Mouse (Mus musculus) ES-Bruce4 (cell line): ENCODE measurements around the gene Ndufaf2.

ENCODE experiments used
- CTCF ChIP-seq: IDR thresholded peaks from one replicate; pipeline ENCODE4 v1.8.1; 2011; ENCODE audit warnings: low read depth, low read length
- EP300 ChIP-seq: IDR thresholded peaks from 2 replicates; pipeline ENCODE4 v1.6.1; 2011; ENCODE audit warnings: low read depth, low read length; ENCODE audit not compliant: insufficient read depth
- POLR2A ChIP-seq: IDR thresholded peaks from one replicate; pipeline ENCODE4 v1.8.1; 2011; ENCODE audit warnings: low read length; ENCODE audit not compliant: insufficient read depth

DNA sequence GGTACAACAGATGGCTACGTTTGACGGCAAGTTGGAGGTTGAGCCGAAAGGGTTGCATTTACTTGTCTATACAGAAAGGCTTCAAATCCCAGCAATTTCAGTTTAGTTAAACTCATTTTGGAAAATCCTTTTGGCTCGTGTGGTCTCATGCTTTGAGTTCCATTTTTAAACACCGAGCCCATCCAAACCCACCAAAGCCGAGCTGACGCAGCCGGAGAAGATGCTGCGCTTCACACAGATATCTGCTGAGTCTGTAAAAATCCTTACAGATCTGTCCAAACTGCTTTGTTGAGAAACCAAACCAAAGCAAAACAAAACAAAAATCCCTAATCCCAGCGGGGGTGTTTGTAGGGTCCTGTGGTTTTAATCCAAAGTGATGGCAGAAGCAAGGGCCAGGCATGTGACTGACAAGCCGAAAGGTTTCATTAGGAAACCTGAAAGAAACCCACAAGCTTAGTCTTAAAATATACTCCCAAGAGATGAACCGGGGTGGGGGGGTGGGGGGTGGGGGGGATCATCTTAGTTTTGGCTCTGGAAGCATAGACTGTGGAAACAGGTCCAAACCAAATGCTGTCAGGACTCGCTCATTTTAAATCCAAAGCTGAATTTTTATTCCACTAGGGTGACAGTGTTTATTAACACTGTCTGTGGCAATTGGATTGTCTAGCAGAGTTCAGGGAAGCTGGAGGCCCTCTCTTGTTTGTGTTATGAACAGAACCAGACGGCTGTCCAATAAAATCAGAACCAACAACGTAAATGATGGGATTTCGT lies 181.4 kb downstream of the Ndufaf2 start:
- TF ChIP-seq CTCF (no peak), POLR2A (no peak), EP300 (no peak)
